Mouse (Mus musculus) v-Abl transformed pro-B cells (cell line): ENCODE results near the gene Fli1.

ENCODE experiments used
- in situ Hi-C, 2 experiments: fragments of 400-800 bp; cut with MboI; formaldehyde crosslinking; loops; one replicate each; pipeline ENCODE4 v1.15.1; 2025; ENCODE audit not compliant: unreplicated experiment in 2 of 2

Fli1 gene

GRCm38 (mm10) chr9:32508118-32508517, 34.5 kb downstream of the Fli1 start:
- in situ Hi-C loops, result loop anchor here in 1 of 2 experiments (10.0 kb wide), 1 partner anchor 207 kb away; no protein-coding TSS in a partner anchor

- in situ Hi-C loops, result loop anchor here in 1 of 2 experiments (10.0 kb wide), 1 partner anchor 208 kb away; no protein-coding TSS in a partner anchor
Observed at GRCm38 (mm10) chr9:32506866-32507861, 35.5 kb downstream of the Fli1 start.

- in situ Hi-C loops, result loop anchor here in 1 of 2 experiments (10.0 kb wide), 1 partner anchor 209 kb away; no protein-coding TSS in a partner anchor
Observed at GRCm38 (mm10) chr9:32506161-32506560, 36.5 kb downstream of the Fli1 start.

- in situ Hi-C loops, result loop anchor here in 1 of 2 experiments (10.0 kb wide), 1 partner anchor 209 kb away; no protein-coding TSS in a partner anchor
Observed at GRCm38 (mm10) chr9:32505460-32506075, 37.1 kb downstream of the Fli1 start.

GRCm38 (mm10) chr9:32503995-32504451, 38.6 kb downstream of the Fli1 start:
- in situ Hi-C loops, result loop anchor here (5.0 to 10.0 kb wide), 2 partner anchors 38 to 211 kb away; partner anchors contain the start of gene Fli1 (in 2 of the 2)

- in situ Hi-C loops, result loop anchor here (5.0 to 10.0 kb wide), 2 partner anchors 39 to 211 kb away; partner anchors contain the start of gene Fli1 (in 2 of the 2)
Observed at GRCm38 (mm10) chr9:32503423-32503822, 39.2 kb downstream of the Fli1 start.

- in situ Hi-C loops, result loop anchor here (5.0 to 10.0 kb wide), 2 partner anchors 40 to 212 kb away; partner anchors contain the start of gene Fli1 (in 2 of the 2)
Observed at GRCm38 (mm10) chr9:32502256-32503010, 40.2 kb downstream of the Fli1 start.

- in situ Hi-C loops, result loop anchor here (5.0 to 10.0 kb wide), 2 partner anchors 41 to 214 kb away; partner anchors contain the start of gene Fli1 (in 2 of the 2)
Observed at GRCm38 (mm10) chr9:32500886-32501285, 41.8 kb downstream of the Fli1 start.

GRCm38 (mm10) chr9:32500063-32500462, 42.6 kb downstream of the Fli1 start:
- in situ Hi-C loops, result loop anchor here (5.0 to 10.0 kb wide), 2 partner anchors 42 to 215 kb away; partner anchors contain the start of gene Fli1 (in 2 of the 2)

GRCm38 (mm10) chr9:32499469-32499868, 43.2 kb downstream of the Fli1 start:
- in situ Hi-C loops, result no loop called here

- in situ Hi-C loops, result no loop called here
Observed at GRCm38 (mm10) chr9:32495643-32495997, 47.0 kb downstream of the Fli1 start.

GRCm38 (mm10) chr9:32494891-32495642, 47.6 kb downstream of the Fli1 start:
- in situ Hi-C loops, result no loop called here

GRCm38 (mm10) chr9:32493588-32494423, 48.9 kb downstream of the Fli1 start:
- in situ Hi-C loops, result no loop called here

- in situ Hi-C loops, result no loop called here
Observed at GRCm38 (mm10) chr9:32492753-32493152, 49.9 kb downstream of the Fli1 start.

- in situ Hi-C loops, result no loop called here
Observed at GRCm38 (mm10) chr9:32491484-32491883, 51.2 kb downstream of the Fli1 start.

GRCm38 (mm10) chr9:32489794-32490358, 52.8 kb downstream of the Fli1 start:
- in situ Hi-C loops, result no loop called here

GRCm38 (mm10) chr9:32489315-32489714, 53.3 kb downstream of the Fli1 start:
- in situ Hi-C loops, result no loop called here

- in situ Hi-C loops, result no loop called here
Observed at GRCm38 (mm10) chr9:32488627-32489026, 54.0 kb downstream of the Fli1 start.
